Mouse (Mus musculus): ENCODE results near the gene Adgrv1.
"Not testable (repeated sequence)": the region's sequence is repeated elsewhere in the genome, so short reads cannot be mapped to it uniquely, and the experiment has no call there.

Adgrv1 gene

DNA sequence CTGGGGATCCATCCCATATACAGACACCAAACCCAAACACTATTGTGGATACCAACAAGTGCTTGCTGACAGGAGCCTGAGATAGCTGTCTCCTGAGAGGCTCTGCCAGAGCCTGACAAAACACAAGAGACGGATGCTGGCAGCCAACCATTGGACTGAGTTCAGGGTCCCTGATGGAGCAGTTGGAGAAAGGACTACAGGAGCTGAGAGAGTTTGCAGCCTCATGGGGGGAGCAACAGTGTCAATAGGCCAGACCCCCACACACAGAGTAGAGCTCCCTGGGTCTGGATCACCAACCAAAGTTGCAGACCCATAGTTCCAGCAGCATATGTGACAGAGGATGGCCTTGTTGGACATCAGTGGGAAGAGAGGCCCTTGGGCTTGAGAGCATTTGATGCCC, 5.1 kb downstream of the Adgrv1 start:
- DNase-seq (ENCODE audit: extremely low read depth, low read depth): not testable (repeated sequence)

DNA sequence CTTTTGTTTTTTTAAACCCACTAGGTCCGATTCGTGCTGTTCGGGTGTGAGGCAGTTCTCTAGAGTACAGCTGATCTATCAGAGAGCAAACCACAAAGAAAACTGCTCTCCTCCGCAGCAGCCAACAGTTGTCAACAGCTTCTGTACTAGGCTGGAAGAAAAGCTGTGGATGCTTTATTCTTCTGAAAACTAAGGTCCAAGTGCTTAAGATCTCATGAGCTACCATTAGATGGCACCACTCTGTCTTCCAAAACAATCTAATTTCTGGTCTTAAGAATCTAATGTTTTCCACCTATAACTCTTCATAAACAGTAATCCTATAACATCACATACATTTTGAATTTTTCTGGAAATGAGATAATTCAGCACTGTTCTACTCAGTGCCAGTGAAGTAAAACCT, 22.6 kb downstream of the Adgrv1 start:
- no peak for DNase-seq (ENCODE audit: extremely low read depth, low read depth)

DNA sequence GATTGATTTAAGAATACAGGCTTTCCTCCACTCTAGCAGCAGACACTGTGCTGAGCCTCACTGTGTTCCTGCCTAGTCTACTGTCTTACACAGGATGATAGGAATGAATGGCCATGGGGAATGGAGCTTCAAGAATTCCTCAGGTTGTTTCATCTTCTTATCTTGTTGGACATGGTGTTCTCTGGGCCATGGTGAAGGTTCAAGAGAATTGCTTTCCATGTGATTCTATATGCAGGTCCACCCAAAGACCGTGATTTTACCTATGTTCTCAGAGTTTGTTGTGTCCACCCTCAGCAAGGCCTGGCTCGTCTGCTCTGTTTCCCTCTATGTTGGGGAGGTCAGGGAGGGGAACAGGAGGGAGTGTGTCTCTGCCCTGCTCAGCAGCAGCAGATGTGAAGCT, 26.0 kb downstream of the Adgrv1 start:
- no peak for DNase-seq (ENCODE audit: extremely low read depth, low read depth)

DNA sequence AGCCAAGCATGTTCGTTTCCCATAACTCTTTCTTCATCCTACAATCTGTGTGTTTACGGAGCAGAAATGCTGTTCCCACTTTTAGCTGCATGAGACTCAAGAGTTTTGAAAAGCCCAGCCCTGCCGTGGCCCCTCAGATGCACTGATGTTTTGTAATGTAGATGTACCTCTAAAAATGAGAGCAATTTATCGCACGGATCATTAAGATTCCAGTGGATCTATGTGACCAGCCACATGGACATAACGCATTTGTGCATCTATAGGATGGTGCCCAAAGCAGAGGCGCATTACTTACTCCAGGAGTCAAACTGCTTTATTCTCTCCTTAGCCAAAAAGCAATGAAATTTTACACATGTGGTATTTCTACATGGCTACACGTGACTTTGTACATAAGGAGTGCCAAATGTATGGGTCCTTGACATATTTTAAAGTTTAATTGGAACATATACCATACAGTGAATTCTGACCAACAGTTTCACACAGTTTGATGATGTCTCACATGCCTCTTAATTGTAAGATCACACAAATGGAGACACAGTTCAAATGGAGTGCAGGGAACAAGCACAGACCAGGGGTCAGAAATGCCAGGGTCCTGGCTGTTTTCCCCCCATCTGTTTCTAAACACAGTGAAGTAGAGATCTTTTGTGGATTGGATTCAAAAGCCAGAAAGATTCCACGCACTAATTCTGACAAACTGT, 35.9 kb downstream of the Adgrv1 start:
- no peak for DNase-seq (ENCODE audit: extremely low read depth, low read depth)

DNA sequence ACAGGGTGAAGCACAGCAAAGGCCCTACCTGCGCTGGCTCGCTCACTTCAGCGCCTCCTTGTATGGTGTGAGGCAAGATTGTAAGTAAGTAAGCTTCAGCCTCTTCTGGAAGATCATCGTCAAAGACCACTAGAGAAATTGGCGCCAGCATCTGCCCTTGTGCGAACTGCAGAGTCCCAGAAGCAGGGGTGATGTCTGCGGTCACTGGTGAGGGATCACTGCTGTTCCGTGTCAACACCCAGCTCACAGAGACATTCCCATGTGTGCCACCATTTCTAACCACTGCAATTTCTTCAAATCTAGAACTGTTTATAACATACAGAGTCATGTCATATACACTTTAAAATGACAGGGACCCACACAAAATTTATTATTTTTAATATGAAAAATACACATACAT, 54.3 kb downstream of the Adgrv1 start:
- no peak for DNase-seq (ENCODE audit: extremely low read depth, low read depth)

DNA sequence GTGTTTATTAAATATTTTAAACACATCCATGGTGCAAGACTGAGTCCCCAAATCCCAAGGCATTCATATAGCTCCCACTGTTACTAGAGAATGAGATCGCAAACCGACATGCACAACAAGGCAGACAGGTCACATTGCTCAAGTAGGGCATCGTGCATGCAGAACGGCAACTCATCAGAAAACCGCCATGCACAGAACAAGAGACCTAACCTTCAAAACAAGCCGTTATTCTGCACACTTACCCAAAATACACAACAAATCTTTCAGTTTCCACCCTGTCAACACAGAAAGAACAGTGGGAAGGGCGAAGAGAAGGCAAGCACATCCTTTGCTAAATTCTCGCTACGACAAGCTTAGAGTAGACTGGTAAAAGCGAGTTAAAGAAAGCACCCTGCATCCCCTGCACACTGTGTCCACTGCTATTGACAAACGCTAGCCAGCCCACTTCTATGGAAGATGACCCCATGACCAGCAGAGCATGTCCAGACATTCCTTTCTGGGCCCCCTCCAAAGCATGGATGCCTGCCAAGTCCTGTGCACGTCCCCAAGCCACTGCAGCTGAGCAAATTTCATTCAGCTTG, 62.6 kb downstream of the Adgrv1 start:
- no peak for DNase-seq (ENCODE audit: extremely low read depth, low read depth)

DNA sequence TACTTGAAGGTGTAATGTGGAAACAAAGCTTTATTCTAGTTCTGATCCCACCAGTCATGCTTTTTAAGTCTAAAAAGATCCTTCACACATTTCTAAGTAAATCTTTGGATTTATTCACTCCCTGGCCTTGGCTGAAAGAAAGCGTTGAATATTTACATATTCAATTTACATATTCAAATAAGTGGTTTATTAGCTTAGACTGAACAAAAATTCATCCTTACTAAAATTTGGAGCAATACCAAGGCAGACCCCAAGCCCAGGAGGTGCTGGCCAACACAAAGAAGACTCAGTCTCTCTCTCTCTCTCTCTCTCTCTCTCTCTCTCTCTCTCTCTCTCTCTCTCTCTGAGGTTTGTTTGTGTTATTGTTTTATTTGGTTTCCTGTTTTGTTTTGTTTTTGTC, 82.9 kb downstream of the Adgrv1 start:
- DNase-seq (ENCODE audit: extremely low read depth, low read depth): no peak

DNA sequence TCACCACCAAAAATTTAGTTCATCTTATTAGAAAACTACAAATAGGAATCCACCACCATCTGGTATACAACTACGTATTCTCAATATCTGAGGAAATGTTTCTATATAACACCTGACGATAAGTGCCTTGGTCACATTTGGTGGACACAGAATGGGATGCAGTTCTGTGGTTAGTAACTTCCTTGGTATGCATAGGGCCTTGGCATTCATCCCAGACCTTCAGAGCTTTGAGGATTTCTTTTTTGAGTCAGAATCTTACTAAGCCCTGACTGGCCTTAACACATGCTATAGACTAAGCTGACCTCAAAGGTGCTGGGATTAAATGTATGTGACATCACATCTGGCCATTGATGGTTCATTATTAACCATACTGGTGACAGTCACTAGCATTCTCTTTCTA, 98.0 kb downstream of the Adgrv1 start:
- no peak for DNase-seq (ENCODE audit: extremely low read depth, low read depth)

DNA sequence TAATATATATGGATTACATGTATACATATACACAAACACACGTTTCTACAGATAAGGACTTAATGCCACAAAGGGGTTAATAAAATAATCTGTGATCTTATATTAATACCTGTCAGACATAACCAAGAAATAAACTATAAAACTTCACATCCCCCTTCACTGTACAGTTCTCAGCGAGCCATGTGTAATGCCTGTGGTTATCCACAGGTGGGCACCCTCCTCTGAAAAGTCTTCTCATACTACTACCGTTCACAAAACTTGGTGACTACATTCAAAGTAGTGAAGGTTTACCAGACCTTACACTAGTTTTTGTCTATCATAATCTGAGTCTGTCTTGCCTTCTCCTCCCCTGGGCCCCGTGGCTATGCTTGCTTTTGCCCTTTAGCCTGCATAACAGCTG, 106.3 kb downstream of the Adgrv1 start:
- no peak for DNase-seq (ENCODE audit: extremely low read depth, low read depth)

DNA sequence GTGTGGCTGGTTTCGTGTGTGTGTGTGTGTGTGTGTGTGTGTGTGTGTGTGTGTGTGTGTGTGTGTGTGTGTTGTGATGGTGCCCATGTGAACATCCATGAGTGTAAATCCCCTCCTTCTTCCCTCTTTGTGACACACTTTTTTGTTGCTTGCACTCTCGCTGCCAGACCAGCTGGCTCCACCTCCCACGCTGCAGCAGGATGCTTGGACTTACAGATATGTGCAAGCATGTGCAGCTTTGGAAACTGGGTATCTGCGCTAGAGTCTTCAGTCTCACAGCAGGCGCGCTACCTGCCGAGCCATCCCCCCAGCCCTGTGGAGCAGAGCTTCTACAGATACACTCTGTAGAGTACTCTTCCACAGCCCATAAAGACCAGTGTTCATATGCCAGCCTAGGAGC, 122.8 kb downstream of the Adgrv1 start:
- no peak for DNase-seq (ENCODE audit: extremely low read depth, low read depth)

DNA sequence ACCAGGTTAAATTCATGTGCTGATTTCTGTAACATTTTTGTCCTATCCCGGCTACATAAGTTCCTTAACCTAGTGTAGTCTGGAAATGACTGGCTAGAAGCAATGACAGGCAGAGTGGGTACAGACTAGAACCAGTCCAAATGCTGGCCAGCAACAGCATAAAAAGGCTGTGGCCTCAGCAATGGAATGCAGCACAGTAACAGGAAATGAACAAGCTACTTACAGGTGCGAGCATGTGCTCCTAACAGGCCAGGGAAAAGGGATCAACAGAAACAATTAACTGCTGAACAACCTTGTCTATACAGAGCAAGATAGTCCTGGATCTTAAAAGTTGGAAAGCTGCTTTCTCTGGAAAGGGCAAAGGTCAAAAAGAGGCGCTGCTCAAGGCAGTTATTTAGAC, 135.9 kb downstream of the Adgrv1 start:
- no peak for DNase-seq (ENCODE audit: extremely low read depth, low read depth)

DNA sequence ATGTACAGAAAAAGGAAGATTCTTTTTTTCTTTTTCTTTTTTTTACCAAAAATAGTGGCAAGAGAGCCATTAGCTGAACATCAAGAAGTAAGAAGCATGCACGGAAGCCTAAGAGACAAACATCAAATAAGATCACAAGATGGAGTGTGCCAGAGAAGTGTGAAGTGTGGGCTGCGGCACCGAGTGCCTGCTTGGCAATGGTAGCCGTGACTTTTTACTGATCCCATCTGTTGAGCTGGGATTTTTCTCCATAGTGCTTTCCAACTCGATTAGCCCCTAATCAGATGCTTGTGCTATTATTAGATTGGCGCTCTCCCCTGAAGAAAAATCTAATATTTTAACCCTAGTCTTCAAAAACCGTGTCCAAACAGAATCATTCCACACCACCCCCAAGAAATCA, 141.0 kb downstream of the Adgrv1 start:
- no peak for DNase-seq (ENCODE audit: extremely low read depth, low read depth)

DNA sequence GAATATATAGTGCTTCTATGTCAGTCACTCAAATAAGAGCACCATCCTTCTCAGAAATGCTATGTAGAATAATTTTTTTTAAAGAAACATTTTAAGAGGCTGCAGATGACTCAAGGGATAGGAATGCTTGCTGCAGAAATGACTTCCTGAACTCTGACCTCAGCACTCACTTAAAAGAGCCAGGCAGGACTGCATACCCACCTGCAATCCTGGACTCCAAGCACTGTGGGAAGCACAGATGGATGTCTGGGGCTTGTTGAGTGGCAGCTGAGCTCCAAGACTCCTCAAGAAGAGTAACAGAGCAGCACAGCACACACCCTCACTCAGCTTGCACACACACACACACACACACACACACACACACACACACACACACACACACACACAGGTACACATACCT, 146.0 kb downstream of the Adgrv1 start:
- DNase-seq (ENCODE audit: extremely low read depth, low read depth): no peak

DNA sequence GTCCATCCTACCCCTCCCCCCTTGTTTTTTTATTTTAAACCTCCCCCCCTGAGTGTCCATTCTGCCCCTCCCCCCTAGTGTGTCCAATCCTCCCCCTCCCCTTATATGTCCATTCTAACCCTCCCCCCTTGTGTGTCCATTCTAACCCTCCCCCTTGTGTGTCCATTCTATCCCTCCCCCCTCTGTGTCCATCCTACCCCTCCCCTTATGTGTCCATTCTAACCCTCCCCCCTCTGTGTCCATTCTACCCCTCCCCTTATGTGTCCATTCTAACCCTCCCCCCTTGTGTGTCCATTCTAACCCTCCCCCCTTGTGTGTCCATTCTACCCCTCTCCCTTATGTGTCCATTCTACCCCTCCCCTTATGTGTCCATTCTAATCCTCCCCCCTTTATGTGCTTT, 159.2 kb downstream of the Adgrv1 start:
- DNase-seq (ENCODE audit: extremely low read depth, low read depth): no peak

DNA sequence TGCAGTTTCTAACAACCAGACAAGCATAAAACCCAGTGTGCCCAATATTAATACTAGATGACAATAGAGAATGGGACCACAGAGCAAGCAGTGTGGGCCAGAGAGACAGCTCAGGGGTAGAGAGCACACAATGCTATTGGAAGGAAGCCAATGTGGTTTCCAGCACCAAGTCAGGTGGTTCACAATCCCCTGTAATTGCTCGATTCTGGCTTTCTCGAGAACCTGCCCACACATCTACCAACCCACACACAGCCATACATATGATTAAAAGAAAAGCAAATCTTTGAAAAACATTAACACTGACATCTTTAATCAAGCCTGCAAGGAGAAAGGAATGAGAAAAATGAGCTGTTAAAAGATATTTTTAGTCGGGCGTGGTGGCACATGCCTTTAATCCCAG, 166.3 kb downstream of the Adgrv1 start:
- no peak for DNase-seq (ENCODE audit: extremely low read depth, low read depth)

DNA sequence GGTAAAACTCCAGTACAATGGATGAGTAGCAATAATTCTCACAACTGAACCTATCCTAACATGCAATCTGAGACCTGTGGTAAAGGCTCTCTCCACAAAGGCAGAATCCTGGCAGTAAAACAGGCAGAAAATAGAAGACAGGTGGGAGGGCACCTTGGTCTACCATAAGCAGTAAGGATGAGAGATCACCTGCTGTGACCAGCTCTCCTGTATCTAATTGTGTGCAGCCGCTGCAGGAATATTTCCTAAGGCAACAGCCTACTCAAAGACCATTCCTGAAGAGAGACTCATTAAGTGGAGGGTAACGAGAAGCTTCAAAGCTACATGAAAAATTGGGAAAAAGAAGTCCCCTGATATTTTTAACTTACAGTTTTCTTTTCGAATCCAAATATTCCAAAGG, 167.2 kb downstream of the Adgrv1 start:
- DNase-seq (ENCODE audit: extremely low read depth, low read depth): no peak

DNA sequence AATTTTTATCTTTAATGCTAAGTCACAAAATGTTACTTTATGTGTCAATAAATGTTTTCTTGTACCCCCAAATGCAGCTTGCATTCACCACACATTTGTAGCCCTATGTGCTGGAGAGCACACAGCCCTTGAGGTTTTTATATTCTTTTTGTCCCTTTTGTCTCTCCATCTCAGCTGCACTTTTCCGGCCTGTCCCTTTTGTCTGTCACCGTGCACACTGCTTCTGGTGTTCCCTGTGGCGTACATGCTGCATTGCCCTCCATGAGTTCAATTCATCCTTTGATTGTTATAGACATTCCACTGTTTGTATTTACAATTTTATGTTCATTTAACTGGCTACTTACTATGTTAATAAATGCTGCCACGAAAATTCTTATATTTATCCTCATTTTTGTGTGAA, 183.3 kb downstream of the Adgrv1 start:
- DNase-seq (ENCODE audit: extremely low read depth, low read depth): no peak

DNA sequence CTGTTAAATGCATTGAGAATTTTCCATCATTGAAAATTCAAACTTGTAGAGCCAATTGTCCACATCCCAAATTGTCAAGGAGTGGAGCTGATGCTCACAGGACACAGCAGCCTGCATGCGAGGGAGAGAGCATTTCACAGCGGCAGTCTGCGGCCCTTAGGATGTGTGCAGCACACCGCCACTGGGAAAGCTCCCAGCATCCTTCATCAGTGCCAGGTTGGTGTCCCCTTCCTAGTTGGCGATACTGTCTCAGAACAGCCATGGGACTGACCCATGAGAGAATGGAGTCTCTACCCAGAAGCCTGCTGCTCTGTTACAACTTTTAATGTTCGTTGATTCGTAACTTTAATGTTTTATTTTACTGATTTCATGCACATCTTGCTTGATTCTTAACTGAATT, 183.8 kb downstream of the Adgrv1 start:
- DNase-seq (ENCODE audit: extremely low read depth, low read depth): no peak

DNA sequence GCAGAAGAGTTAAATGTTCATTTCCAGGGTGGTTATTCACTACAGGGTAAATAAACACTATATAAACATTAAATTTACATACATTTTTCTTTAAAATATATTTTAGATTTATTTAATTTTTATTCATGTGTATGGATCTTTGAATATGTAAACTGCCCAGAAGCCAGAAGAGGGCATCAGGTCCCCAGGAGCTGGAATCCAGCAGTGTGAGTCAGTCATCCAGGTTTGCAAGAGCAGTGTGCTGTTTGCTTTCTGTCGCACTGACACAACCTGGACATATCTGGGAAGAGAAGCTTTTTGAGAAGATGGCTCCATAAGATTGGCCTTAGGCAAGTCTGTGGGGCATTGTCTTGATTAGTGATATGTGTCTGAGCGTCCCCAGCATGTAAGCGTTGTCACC, 191.5 kb downstream of the Adgrv1 start:
- no peak for DNase-seq (ENCODE audit: extremely low read depth, low read depth)

DNA sequence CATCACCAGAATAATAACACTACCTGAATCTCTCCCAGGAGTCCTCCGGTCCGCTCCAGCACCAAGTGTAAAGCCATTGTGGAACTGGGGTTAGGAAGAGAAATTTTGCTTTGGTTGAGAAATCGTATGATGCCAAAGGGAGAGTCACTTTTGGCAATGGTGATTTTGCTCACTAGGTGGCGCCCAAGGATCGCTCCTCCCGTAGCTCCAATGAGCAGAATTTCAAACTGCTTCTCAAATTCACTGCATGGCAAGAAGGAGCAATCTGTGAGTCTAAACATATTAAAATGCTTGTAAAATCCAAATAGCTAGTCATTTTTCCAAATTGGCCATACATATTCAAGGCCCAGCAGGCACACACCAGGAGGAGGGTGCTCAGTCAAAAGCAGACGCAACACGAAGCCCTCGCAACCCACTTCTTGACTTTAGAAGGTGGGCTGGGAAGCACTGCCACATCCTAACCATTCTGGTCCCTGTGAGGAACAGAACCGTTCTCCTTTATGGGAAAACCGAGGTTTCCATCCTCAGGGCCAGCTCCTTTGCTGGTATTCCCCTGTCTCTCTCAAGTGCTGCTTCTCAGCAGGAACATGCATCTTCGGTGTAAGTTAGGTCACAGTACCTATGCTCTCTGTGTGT, 193.4 kb downstream of the Adgrv1 start:
- DNase-seq (ENCODE audit: extremely low read depth, low read depth): peak; percentile 31

DNA sequence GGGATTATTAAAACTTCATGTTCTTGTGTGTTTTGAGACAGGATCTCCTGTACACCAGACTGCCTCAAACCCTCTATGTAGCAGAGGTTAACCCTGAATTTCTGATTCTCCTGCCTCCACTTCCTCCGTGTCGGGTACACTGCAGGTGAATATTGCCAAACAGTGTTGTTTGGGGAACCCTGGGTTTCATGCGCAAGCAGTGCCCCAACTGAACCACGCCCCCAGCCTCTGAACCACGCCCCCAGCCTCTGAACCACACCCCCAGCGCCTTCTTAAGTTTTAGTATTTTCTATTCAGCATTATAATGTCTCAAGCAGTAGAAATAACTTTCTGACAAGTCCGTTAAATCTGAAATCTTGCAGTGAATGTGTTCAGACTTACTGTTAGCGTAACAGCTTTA, 195.9 kb downstream of the Adgrv1 start:
- DNase-seq (ENCODE audit: extremely low read depth, low read depth): no peak

DNA sequence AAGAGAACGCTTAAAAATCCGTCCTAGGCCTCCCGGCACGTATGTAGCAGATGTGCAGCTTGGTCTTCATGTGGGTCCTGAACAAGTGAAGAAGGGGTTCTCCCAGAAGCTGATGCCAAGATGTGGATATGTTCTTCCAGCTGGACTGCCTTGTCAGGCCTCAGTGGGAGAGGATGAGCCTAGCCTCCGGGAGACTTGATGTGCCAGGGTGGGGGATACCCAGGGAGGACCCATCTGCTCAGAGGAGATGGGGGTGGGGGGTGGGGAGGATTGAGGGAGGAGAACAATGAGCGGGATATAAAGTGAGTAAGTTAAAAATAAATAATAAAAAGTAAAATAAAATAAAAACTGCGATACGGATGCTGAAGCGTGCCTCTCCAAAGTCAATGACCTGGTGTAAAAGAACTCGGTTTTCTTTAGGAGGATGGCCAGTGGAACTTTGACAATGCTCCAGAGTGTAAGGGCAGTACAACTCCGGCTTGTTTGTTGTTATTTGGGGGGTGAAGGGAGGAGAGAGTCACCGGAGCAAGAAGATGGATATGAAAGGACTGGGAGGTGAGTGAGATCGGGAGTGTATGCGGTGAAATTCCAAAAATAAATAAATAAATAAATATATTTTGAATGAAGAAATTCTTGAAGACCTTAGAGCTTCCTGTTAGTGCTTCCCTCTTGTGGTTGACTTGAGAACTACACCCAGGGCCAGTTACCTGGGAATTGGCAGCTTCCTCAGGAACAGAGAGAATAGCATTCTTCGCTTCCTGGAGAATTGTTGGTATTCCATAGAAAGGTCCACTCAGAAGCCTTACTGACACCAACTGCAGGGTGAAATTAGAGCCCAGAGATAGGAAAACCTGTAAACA, 205.8 kb downstream of the Adgrv1 start:
- peak; percentile 10 for DNase-seq (ENCODE audit: extremely low read depth, low read depth)

All from MEL-GATA-1-ER (cell line).